Mouse (Mus musculus) small intestine, adult 2 months (tissue): ENCODE measurements around the gene Gng7.

ENCODE experiments used
- CTCF ChIP-seq: fragments of 200-500 bp; IDR thresholded peaks from 2 replicates; pipeline ENCODE4 v1.5.1; 2012; ENCODE audit warnings: low read depth, mild to moderate bottlenecking, control low read depth, inconsistent platforms, low read length, moderate library complexity, mixed read lengths; ENCODE audit not compliant: insufficient replicate concordance, insufficient read length; ENCODE audit errors: extremely low read depth
- POLR2A ChIP-seq: fragments of 200-500 bp; IDR thresholded peaks from 2 replicates; pipeline ENCODE4 v1.6.1; 2012; ENCODE audit warnings: low read depth, mild to moderate bottlenecking, control low read depth, inconsistent platforms, low read length, moderate library complexity

- TF ChIP-seq CTCF (no peak), POLR2A (no peak)
These were observed 70.5 kb downstream of the Gng7 start for GRCm38 (mm10) chr10:80944231-80944630.
